Mouse (Mus musculus) brain, embryonic 18.5 days (tissue): Measurements from ENCODE around the gene Ctxn1.

Experiments used
- DNase-seq: peaks from one replicate; pipeline ENCODE4 v3.0.0-alpha.2; 2012; ENCODE audit warnings: low read depth, low spot score

Gene Ctxn1

DNA sequence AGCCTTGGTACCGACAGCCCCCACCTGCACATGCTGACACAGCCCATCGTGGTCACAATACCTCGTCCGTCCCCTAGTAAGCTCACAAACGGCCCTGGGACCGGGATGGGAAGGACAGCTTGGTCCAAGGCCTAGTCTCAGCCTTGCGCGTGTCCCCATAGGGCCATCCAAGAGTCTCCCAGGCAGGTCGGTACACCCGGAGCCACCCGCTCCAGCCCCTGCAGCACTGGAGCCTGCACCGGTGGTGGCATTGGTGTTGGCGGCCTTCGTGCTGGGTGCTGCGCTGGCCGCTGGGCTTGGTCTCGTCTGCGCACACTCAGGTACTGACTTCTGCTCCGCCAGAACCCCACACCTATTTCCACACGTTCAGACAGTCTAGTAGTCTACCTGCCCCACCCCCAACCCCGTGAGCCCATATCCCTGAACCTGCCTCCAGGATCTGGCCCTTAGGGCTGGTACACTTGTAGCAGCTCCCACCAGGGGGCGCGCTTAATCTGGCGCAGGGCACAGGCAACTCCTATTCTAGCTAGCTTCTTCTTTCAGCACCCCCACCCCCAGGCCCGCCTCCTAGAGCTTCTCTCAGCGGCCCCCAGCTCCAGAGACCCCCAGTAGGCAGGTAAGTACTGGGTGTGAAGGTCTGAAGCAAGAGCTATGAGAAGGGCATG is 8.6 kb downstream of the Ctxn1 start:
- no peak for DNase-seq

GRCm38 (mm10) chr8:4249213-4249612 is 9.9 kb downstream of the Ctxn1 start:
- DNase-seq = no peak

- DNase-seq = no peak
Measured at GRCm38 (mm10) chr8:4247951-4248540, 11.0 kb downstream of the Ctxn1 start, which contains the start of gene Tgfbr3l. Tgfbr3l (plus strand) TSS chr8:4248214.

DNA sequence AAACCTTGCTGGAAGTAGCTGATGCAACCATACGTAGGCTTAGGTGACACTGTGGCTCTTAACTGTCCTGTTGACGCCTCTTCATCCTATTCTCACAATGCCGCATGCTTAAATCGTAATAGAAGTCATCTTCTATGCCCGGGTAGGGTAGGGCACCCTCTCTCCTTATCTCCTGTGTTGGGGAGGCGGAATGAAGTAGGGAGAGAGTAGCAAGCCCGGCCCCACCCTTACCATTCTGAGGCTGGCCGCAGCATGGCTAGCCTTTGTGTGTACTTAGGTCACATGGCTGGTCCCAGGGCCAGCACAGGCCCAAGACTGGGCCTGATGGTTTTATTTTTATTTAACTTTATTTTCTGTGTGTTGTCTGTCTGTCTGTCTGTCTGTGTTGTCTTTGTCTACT is 11.8 kb downstream of the Ctxn1 start:
- DNase-seq = no peak

- DNase-seq = no peak
Measured at GRCm38 (mm10) chr8:4245737-4246136, 13.3 kb downstream of the Ctxn1 start.

GRCm38 (mm10) chr8:4245061-4245460 is 14.0 kb downstream of the Ctxn1 start:
- DNase-seq = no peak

GRCm38 (mm10) chr8:4239193-4239890 is 19.7 kb downstream of the Ctxn1 start:
- DNase-seq = no peak

GRCm38 (mm10) chr8:4238434-4239192 is 20.5 kb downstream of the Ctxn1 start, which contains the start of the genes Map2k7 and Gm49320:
Map2k7 (plus strand) TSS chr8:4238740.
Gm49320 (plus strand) TSS chr8:4238865.
- DNase-seq = peak; percentile 97

- no peak for DNase-seq
Measured at GRCm38 (mm10) chr8:4237814-4238433, 21.1 kb downstream of the Ctxn1 start.

DNA sequence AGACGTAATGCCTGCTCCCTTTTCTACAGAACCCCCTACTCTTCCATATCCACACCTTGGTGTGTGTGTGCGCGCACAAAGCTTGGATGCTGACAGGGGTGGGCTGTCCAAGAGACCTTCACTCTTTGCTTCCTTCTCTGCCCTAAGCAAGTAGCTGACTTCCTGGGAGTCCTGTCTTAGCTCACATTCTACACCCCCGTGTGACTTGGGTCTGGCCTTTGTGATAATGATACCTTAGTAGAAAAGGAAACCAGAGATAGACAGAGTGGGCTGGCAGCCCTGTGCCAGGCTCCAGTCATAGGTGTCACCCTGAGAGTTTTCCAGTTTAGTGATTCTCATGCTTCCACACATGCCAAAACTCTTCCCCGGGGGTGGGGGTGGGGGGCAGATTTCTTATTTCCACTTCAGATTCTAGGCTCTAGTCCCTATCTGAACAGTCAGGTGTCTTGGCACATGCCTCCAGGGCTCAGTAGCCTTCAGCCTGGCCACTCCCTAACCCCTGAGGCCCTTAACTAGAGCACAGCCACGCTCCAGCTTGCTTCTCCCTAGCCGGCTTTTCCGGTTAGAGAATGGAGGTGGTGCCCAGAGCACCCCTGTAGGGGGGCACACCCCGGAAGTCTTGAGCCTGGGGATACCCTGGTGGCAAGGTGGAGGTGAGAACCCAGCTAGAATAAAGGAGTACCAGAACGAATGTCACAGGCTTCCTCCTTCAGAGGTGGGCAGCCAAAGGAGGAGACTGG is 28.3 kb downstream of the Ctxn1 start:
- DNase-seq = no peak

DNA sequence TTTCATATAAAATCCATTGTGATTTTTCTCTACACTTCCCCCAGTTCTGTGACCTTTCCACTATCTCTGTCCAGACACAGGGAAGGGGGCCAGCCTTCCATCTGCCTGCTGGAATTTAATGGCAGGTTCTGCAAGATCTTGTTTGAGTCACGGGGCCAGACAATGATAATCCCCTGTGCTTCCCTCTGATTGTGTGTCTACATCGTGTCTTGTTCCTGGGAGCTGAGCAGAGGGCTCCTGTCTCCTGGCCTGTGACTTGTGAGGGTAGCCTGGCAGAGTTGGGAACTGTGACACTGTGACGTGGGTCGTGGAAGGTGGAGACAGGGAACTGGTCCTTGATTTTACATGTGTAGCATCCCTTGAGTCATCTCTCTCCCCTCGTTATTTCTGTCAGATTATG is 29.3 kb downstream of the Ctxn1 start:
- no peak for DNase-seq

GRCm38 (mm10) chr8:4227919-4228318 is 31.2 kb downstream of the Ctxn1 start:
- no peak for DNase-seq

DNA sequence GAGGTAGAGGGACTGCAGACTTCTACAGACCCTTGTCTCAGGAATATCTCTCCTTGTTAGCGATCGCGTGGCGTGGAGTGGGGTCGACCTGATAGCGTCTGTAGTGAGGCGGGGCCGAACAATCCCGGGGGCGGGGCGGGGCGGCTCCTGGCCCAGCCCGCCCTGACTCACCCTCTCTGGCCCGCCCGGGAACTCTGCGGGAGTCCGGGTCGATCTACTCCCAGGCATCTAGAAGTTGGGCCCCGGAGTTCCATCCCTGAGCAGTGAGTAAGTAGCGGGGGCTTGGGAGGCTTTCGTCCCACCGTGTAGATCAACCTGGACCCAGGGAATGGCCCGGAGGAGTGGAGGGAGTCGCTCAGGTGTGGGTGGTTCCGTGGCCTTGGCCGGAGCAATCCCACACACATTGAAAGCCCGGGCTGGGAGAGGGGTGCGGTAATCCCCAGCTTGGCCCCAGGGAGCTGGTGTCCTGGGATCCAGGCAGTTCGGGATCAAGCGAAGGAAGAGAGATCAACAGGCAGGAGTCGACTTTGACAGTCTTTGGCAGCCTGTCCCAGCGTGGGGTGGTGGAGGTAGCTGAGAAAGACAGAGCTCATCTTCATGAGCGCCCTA is 32.2 kb downstream of the Ctxn1 start, which contains the start of gene Lrrc8e:
Lrrc8e (plus strand) TSS at position 89 of the 609 bp plus-strand sequence.
- no peak for DNase-seq

- no peak for DNase-seq
Measured at GRCm38 (mm10) chr8:4226323-4226722, 32.8 kb downstream of the Ctxn1 start.

GRCm38 (mm10) chr8:4222059-4222458 is 37.0 kb downstream of the Ctxn1 start:
- no peak for DNase-seq

DNA sequence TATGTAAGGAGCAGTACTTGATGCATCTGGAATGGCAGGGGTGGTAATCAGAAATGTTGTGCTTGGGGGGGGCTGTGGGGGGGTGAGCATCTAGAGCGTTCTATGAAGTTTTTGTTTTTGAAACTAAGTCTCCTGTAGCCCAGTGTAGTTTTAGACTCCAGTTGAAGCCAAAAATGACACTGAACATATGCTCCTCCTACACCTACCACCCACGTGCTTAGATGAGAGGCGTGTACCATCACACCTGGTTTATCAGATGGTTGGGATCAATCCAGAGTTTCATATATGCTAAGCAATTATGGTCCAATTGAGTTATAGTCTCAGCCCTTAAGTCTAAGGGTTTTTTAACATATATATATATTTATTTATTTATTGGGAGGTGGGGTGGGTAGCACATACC is 39.5 kb downstream of the Ctxn1 start:
- DNase-seq = no peak

DNA sequence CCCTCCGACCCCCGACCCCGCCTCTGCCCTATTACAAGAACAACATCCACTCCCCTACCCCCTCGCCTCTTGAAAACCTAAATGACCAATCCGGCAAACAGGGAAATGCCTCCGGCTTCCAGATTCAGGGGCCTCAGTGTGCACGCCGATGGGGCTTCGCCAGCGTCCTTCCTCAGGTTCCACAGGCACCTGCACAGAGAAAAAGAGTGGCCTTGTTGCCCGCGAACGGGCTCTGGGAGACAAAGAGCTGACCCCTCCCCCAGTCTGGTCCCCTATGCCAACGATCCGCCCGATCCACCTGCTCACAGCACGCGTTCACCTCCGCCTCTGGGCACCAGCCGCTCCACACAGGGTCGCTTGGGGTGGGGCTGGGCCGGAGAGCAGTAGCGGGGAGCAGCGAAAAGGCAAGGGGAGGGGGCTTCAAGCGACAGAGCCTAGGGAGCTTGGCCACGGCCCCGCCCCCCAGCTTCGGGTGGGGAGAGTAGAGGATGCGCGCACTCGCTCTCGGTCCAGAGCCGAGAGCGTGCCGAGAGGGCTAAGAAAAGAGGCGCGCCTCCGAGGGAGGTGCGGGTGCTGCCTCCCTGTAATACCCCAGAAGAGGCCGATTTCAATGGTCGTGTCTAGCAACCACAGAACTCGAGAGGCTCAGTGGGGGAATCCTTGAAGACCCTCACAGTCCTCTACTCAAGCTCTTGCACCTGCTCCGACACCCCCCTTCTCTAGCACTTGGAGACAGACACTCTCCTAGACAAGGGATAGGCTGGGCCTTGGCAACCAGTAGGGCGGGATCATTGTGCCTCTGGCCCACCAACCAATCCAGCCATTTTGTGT is 42.1 kb downstream of the Ctxn1 start, which contains the start of gene Prr36:
Prr36 (minus strand) TSS at position 669 of the 831 bp plus-strand sequence.
- DNase-seq = peak; percentile 79

DNA sequence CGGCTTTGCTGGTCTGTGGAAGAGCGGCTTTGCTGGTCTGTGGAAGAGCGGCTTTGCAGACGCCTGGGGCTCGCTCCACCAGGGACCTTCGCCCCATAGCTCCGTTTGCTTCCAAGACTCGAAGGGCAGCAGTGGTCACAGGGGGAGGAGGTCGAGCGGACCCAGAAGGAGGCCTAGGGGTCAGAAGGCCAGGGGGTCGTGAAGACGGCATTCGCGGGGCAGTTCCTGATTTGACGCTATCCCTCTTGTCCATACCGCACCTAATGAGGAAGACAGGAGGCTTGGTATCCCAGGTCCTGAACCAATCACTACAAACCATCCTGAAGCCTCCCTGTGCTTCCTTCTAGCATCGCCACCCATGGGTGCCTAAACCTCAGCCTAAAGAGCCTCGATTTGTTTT is 42.8 kb downstream of the Ctxn1 start:
- no peak for DNase-seq
